Mouse (Mus musculus) heart, postnatal 0 days (tissue): ENCODE measurements around the gene Dnajc13.

ENCODE experiments used
- CTCF ChIP-seq: IDR thresholded peaks from 2 replicates; pipeline ENCODE4 v1.5.1; 2016; ENCODE audit warnings: antibody characterized with exemption, control low read depth, low read depth
- EP300 ChIP-seq: IDR thresholded peaks from 2 replicates; pipeline ENCODE4 v1.6.1; 2016; ENCODE audit warnings: antibody characterized with exemption, low read depth

- TF ChIP-seq CTCF (no peak), EP300 (no peak)
These were observed 19.8 kb upstream of the Dnajc13 start for GRCm38 (mm10) chr9:104282536-104282935.
